Comparison of ENCODE assay signal across 17 mouse cellular contexts in genomic region chr4:117636891-117637613, GRCm38 (mm10). TPM values are rescaled to one million over a fixed set of nuclear protein-coding genes. Genes with fewer than 3 reads are reported as not detected.
DNase-seq lines count a peak whose midpoint lies in the region; ATAC-seq lines count a peak whose summit lies in the region.
"Had no signal": no experiment of that assay in that cellular context is flagged by ENCODE, and none has a peak within 500 bp of the region (broad histone marks: within the 10 kb centered on the region; RNA-seq: fewer than 3 reads in every experiment).

No protein-coding gene starts in this region.

- H3K36me3 ChIP-seq in liver, embryonic 11.5 days (ENCODE audit: control insufficient read depth, insufficient read depth, low read length): no peaks in the 10 kb centered on the region; the same call in 1 of the 2 replicates
- peaks cover 44% of the 10 kb centered on the region for H3K36me3 ChIP-seq in hindbrain, embryonic 10.5 days
- peaks cover 4% of the 10 kb centered on the region; the same call in 1 of the 2 replicates for H3K36me3 ChIP-seq in liver, embryonic 13.5 days
- 0 out of 2 replicates have a peak, but pooled peaks cover 3% of the 10 kb centered on the region for H3K36me3 ChIP-seq in neural tube, embryonic 13.5 days
- H3K36me3 ChIP-seq in kidney, embryonic 15.5 days: peaks cover 30% of the 10 kb centered on the region

- no peak overlapping the region for H3K9ac ChIP-seq in liver, embryonic 11.5 days (ENCODE audit: low read depth, low read length)
- H3K9ac ChIP-seq in liver, embryonic 13.5 days: no peak overlapping the region
- H3K9ac ChIP-seq in neural tube, embryonic 13.5 days: peak overlapping the region; percentile 45
- no peak overlapping the region for H3K9ac ChIP-seq in kidney, embryonic 15.5 days
- H3K9ac ChIP-seq: limb, embryonic 15.5 days had no signal

- H3K4me1 ChIP-seq in liver, embryonic 11.5 days (replicated peaks; ENCODE audit: control insufficient read depth, insufficient read depth, low read length): peaks cover 20% of the 10 kb centered on the region
- peaks cover 14% of the 10 kb centered on the region for H3K4me1 ChIP-seq in hindbrain, embryonic 10.5 days (replicated peaks)
- H3K4me1 ChIP-seq in liver, embryonic 13.5 days (replicated peaks): peaks cover 41% of the 10 kb centered on the region
- H3K4me1 ChIP-seq in neural tube, embryonic 13.5 days (replicated peaks): peaks cover 43% of the 10 kb centered on the region
- peaks cover 6% of the 10 kb centered on the region; the same call in 1 of the 2 replicates for H3K4me1 ChIP-seq in kidney, embryonic 15.5 days

- peak; percentile 29 for DNase-seq in liver
- DNase-seq in liver, embryonic 11.5 days (ENCODE audit: low spot score): no peak
- DNase-seq in hindbrain, embryonic 10.5 days (ENCODE audit: low spot score): no peak
- peak; percentile 30 for DNase-seq in liver, embryonic 13.5 days
- no peak for DNase-seq in kidney, postnatal 4 days
- DNase-seq: adrenal gland, postnatal 25 days; cerebellum, postnatal 36 days; kidney, postnatal 25 days; lung, postnatal 10 days; right cerebral cortex, postnatal 25 days; thymus, adult 2 months had no signal

- no peak overlapping the region for H3K4me3 ChIP-seq in liver, embryonic 11.5 days (ENCODE audit: low read depth, low read length)
- no peak overlapping the region for H3K4me3 ChIP-seq in hindbrain, embryonic 10.5 days
- no peak overlapping the region for H3K4me3 ChIP-seq in liver, embryonic 13.5 days (replicated peaks)
- no peak overlapping the region for H3K4me3 ChIP-seq in neural tube, embryonic 13.5 days
- H3K4me3 ChIP-seq in kidney, embryonic 15.5 days (replicated peaks): no peak overlapping the region
- H3K4me3 ChIP-seq: limb, embryonic 15.5 days had no signal

- H3K9me3 ChIP-seq in liver, embryonic 11.5 days (ENCODE audit: control insufficient read depth, low read length): no peaks in the 10 kb centered on the region
- H3K9me3 ChIP-seq in hindbrain, embryonic 10.5 days: no peaks in the 10 kb centered on the region
- no peaks in the 10 kb centered on the region for H3K9me3 ChIP-seq in liver, embryonic 13.5 days (replicated peaks)
- H3K9me3 ChIP-seq in neural tube, embryonic 13.5 days: no peaks in the 10 kb centered on the region
- no peaks in the 10 kb centered on the region for H3K9me3 ChIP-seq in kidney, embryonic 15.5 days (replicated peaks)
- H3K9me3 ChIP-seq: G1E; limb, embryonic 15.5 days had no signal

- no peak for ATAC-seq in liver, embryonic 11.5 days (replicated peaks; ENCODE audit: low FRiP score)
- ATAC-seq in liver, embryonic 13.5 days (ENCODE audit: low read depth): peak; percentile 51; the same call in 1 of the 2 replicates
- peak; percentile 61; the same call in 1 of the 2 replicates for ATAC-seq in neural tube, embryonic 13.5 days (ENCODE audit: low read depth)
- no peak for ATAC-seq in kidney, embryonic 15.5 days (replicated peaks; ENCODE audit: low FRiP score)
- ATAC-seq in activated CD4-positive, CD25-positive, alpha-beta regulatory T cell, adult 4 months: no peak
- ATAC-seq: intestine, postnatal 0 days had no signal

- no peak overlapping the region for H3K27ac ChIP-seq in liver, embryonic 11.5 days (ENCODE audit: low read depth, low read length)
- H3K27ac ChIP-seq in hindbrain, embryonic 10.5 days: 0 out of 2 replicates have a peak overlapping the region, but pooled peaks have one; percentile 5
- no peak overlapping the region for H3K27ac ChIP-seq in liver, embryonic 13.5 days
- peak overlapping the region; percentile 80 for H3K27ac ChIP-seq in neural tube, embryonic 13.5 days (replicated peaks)
- H3K27ac ChIP-seq in kidney, embryonic 15.5 days: no peak overlapping the region
- H3K27ac ChIP-seq: limb, embryonic 15.5 days had no signal

- WGBS in liver, embryonic 11.5 days: 81% methylated on average over 22 of the region's 22 CpGs
- 62% methylated on average over 22 of the region's 22 CpGs for WGBS in hindbrain, embryonic 10.5 days
- 73% methylated on average over 22 of the region's 22 CpGs for WGBS in liver, embryonic 13.5 days (ENCODE audit: insufficient replicate concordance)
- 48% methylated on average over 22 of the region's 22 CpGs for WGBS in neural tube, embryonic 13.5 days
- WGBS in kidney, embryonic 15.5 days: 53% methylated on average over 22 of the region's 22 CpGs

- no peak overlapping the region for H3K4me2 ChIP-seq in liver, embryonic 11.5 days
- H3K4me2 ChIP-seq in liver, embryonic 13.5 days: no peak overlapping the region
- H3K4me2 ChIP-seq in neural tube, embryonic 13.5 days: 0 out of 2 replicates have a peak overlapping the region, but pooled peaks have one; percentile 4
- H3K4me2 ChIP-seq in kidney, embryonic 15.5 days: no peak overlapping the region
- H3K4me2 ChIP-seq: limb, embryonic 15.5 days had no signal

- H3K27me3 ChIP-seq in liver, embryonic 11.5 days (replicated peaks; ENCODE audit: control insufficient read depth, insufficient read depth, low read length): no peaks in the 10 kb centered on the region
- H3K27me3 ChIP-seq in hindbrain, embryonic 10.5 days (ENCODE audit: insufficient read depth, poor library complexity, severe bottlenecking): no peaks in the 10 kb centered on the region
- H3K27me3 ChIP-seq in liver, embryonic 13.5 days: no peaks in the 10 kb centered on the region
- H3K27me3 ChIP-seq in neural tube, embryonic 13.5 days: no peaks in the 10 kb centered on the region
- H3K27me3 ChIP-seq in kidney, embryonic 15.5 days: no peaks in the 10 kb centered on the region
- H3K27me3 ChIP-seq: limb, embryonic 15.5 days had no signal

RNA-seq across cellular contexts. Expression of gene Dmap1, which starts 45.0 kb away (rescaled TPM):
- polyA plus RNA-seq in liver, embryonic 11.5 days (2014; fragmentation: Nextera tagmentation; extraction: Ambion mirVana): 56.7 and 59.0 TPM in 2 replicates
- 69.2 and 72.5 TPM in 2 replicates for polyA plus RNA-seq in hindbrain, embryonic 10.5 days (2016; fragmentation: Nextera tagmentation; extraction: Ambion mirVana)
- polyA plus RNA-seq in liver, embryonic 13.5 days (2015; fragmentation: Nextera tagmentation; extraction: Ambion mirVana): 24.0 and 24.4 TPM in 2 replicates
- polyA plus RNA-seq in neural tube, embryonic 13.5 days (2015; fragmentation: Nextera tagmentation; extraction: Ambion mirVana): 67.3 and 70.8 TPM in 2 replicates
- polyA plus RNA-seq in kidney, embryonic 15.5 days (2015; fragmentation: Nextera tagmentation; extraction: Ambion mirVana): 55.4 and 64.1 TPM in 2 replicates
- 10 to 100 TPM; 21.4 to 24.9 TPM for polyA plus RNA-seq in activated CD4-positive, CD25-positive, alpha-beta regulatory T cell, adult 4 months (2017; shearing (Covaris generic))

Comparison
In these comparisons a context has a peak if more than half of its experiments do, and no peak if none do; other contexts are left out.
1. DNase-seq: peak in liver (single experiment) and liver, embryonic 13.5 days (single experiment); none in liver, embryonic 11.5 days (single experiment), hindbrain, embryonic 10.5 days (single experiment) and kidney, postnatal 4 days (0 of 2).
2. ATAC-seq: peak in liver, embryonic 13.5 days (single experiment) and neural tube, embryonic 13.5 days (single experiment); none in liver, embryonic 11.5 days (single experiment), kidney, embryonic 15.5 days (single experiment) and activated CD4-positive, CD25-positive, alpha-beta regulatory T cell, adult 4 months (single experiment).
3. H3K27ac ChIP-seq: peak in hindbrain, embryonic 10.5 days (single experiment) and neural tube, embryonic 13.5 days (single experiment); none in liver, embryonic 11.5 days (single experiment), liver, embryonic 13.5 days (single experiment) and kidney, embryonic 15.5 days (single experiment).